Mouse (Mus musculus): ENCODE results near the gene Capzb. TPM values are rescaled to one million over a fixed set of nuclear protein-coding genes. Genes with fewer than 3 reads are reported as not detected.

Gene Capzb
- polyA plus RNA-seq (2014; fragmentation: Illumina TruSeq; extraction: RNeasy Lipid Tissue Mini Kit (QIAGEN cat#74804); ENCODE audit: low replicate concordance) = 39.4 TPM

DNA sequence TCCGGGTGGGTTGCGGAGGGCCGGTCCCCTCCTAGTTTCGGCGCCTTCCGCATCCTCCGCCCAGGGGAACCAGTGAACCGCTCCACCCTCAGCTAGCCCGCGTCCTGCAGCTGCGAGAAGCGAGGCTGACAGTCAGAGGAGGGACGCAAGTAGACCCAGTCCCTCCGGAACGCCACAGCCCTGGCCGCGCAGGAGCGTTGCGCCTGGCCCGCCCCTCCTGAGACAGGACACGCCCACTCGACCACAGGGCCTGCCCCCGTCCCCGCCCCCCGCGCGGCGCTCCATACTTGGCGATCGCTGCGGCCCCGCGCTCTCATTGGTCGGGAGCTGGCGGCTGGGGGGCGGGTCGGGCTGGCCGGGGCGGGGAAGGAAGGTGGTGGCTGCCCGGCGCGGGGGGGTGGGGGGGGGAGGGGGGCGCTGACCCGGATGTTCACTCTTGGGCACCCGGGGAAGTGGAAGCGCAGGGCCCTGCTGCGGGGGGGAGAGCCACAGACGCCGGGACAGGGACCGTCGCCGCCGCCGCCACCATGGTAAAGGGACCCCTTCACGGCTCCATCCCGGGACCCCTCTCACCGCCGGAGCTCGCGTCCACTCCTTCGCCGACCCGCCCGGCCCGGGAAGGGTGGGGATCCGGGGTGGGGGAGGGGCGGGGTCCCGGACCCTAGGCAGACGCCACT, at the start of gene Capzb:
TSS of gene Capzb (plus strand) at position 401 of the 677 bp plus-strand sequence.

DNA sequence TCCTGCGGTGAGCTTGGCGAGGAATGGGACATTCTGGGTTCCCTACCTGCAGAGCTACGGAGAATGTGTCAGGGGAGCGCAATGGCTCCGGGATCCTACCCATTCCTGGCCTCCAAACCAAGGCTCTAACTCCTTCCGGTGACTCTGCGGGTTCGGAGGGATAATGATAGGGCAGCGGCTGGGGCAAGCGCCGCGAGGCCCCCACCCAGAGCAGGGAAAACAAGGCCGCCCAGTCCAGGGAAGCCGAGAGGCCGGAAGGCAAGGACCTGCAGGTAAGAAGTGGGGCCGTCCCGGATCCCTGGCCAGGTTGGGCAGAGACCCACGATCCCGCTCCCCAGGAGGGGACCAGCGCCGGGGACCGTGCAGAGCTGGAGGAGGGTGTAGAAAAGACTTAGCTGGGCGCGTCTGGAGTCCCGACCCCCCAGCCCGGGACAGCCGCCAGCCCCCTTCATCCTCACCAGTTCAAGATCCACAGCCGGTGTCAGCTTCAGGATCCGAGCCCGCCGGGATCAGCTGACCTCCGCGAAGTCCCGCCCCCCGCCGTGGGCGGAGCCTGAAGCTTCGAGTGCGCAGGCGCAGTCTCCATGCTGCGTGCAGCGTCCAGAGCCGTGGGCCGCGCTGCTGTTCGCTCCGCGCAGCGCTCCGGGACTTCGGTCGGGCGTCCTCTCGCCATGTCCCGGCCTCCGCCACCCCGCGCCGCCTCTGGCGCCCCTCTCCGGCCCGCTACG, 117.6 kb downstream of the Capzb start, which contains the start of the genes Pqlc2 and Akr7a5:
TSS of gene Pqlc2 (minus strand) at position 538 of the 728 bp plus-strand sequence.
TSS of gene Akr7a5 (plus strand) at position 574 of the 728 bp plus-strand sequence.

Other genes with a start within 250 kb of the Capzb start
- 5.7 TPM for gene Rnf186, start 225.8 kb upstream of the Capzb start, polyA plus RNA-seq (2014; fragmentation: Illumina TruSeq; extraction: RNeasy Lipid Tissue Mini Kit (QIAGEN cat#74804); ENCODE audit: low replicate concordance)
- gene Tmco4, start 220.0 kb upstream of the Capzb start, polyA plus RNA-seq (2014; fragmentation: Illumina TruSeq; extraction: RNeasy Lipid Tissue Mini Kit (QIAGEN cat#74804); ENCODE audit: low replicate concordance) = 3.8 TPM
- gene Htr6, start 117.3 kb upstream of the Capzb start, polyA plus RNA-seq (2014; fragmentation: Illumina TruSeq; extraction: RNeasy Lipid Tissue Mini Kit (QIAGEN cat#74804); ENCODE audit: low replicate concordance) = not detected
- 0.56 TPM for gene Nbl1, start 99.9 kb upstream of the Capzb start, polyA plus RNA-seq (2014; fragmentation: Illumina TruSeq; extraction: RNeasy Lipid Tissue Mini Kit (QIAGEN cat#74804); ENCODE audit: low replicate concordance)
- 235 TPM for gene Minos1, start 61.8 kb upstream of the Capzb start, polyA plus RNA-seq (2014; fragmentation: Illumina TruSeq; extraction: RNeasy Lipid Tissue Mini Kit (QIAGEN cat#74804); ENCODE audit: low replicate concordance)
- 2.8 TPM for gene Pqlc2, start 117.8 kb downstream of the Capzb start, polyA plus RNA-seq (2014; fragmentation: Illumina TruSeq; extraction: RNeasy Lipid Tissue Mini Kit (QIAGEN cat#74804); ENCODE audit: low replicate concordance)
- gene Akr7a5, start 117.8 kb downstream of the Capzb start, polyA plus RNA-seq (2014; fragmentation: Illumina TruSeq; extraction: RNeasy Lipid Tissue Mini Kit (QIAGEN cat#74804); ENCODE audit: low replicate concordance) = 2.7 TPM
- gene Mrto4, start 159.7 kb downstream of the Capzb start, polyA plus RNA-seq (2014; fragmentation: Illumina TruSeq; extraction: RNeasy Lipid Tissue Mini Kit (QIAGEN cat#74804); ENCODE audit: low replicate concordance) = 4.0 TPM
- 3.1 TPM for gene Emc1, start 159.7 kb downstream of the Capzb start, polyA plus RNA-seq (2014; fragmentation: Illumina TruSeq; extraction: RNeasy Lipid Tissue Mini Kit (QIAGEN cat#74804); ENCODE audit: low replicate concordance)
- 1.3 TPM for gene Ubr4, start 159.7 kb downstream of the Capzb start, polyA plus RNA-seq (2014; fragmentation: Illumina TruSeq; extraction: RNeasy Lipid Tissue Mini Kit (QIAGEN cat#74804); ENCODE audit: low replicate concordance)